Mouse (Mus musculus) layer of hippocampus, adult 9-11 months (tissue): ENCODE data around the gene Apoc3.

Source experiments
- DNase-seq: peaks from one replicate; pipeline ENCODE4 v3.0.0; 2022

Gene Apoc3

GRCm38 (mm10) chr9:46191644-46192043, 43.8 kb downstream of the Apoc3 start:
- no peak for DNase-seq

DNA sequence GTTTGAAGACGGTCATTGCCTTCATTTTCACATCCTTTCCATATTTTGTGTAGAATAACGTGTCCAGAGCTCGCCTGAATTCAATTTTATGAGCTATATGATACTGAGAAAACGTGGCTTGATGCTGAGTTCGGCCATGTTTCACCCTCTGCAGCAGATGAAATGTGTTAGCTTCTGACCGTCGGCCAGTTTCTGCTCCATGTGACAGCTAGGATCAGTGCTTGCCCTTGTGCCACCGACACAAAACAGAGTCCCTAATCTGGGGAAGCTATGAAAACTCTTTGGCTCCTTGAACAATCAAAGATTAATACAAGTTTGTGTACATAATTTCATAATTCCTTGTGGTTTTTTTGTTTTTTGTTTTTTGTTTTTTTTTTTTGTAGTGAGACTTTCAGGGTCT, 44.2 kb downstream of the Apoc3 start:
- no peak for DNase-seq

- DNase-seq: no peak
Observed at GRCm38 (mm10) chr9:46189381-46189780, 46.1 kb downstream of the Apoc3 start.

DNA sequence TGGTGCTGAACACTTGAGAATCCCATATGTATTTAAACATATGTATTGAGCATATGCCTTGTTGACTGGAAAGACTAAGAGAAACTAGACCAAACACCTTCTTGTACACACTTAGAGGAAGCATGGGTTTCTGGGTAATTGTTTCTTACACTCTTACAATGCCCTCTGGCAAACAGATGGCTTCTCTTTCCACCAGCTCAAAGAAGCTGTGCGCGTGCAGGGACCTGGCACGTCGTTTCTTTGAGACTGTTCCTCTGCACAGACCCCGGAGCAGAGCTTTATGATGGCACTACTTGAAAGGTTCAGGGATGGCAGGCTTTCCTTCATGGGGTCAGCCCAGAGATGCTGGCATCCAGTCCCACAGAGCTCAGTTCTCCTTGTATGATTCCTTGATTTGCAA, 46.5 kb downstream of the Apoc3 start:
- no peak for DNase-seq

GRCm38 (mm10) chr9:46188370-46188769, 47.1 kb downstream of the Apoc3 start:
- DNase-seq: no peak

DNA sequence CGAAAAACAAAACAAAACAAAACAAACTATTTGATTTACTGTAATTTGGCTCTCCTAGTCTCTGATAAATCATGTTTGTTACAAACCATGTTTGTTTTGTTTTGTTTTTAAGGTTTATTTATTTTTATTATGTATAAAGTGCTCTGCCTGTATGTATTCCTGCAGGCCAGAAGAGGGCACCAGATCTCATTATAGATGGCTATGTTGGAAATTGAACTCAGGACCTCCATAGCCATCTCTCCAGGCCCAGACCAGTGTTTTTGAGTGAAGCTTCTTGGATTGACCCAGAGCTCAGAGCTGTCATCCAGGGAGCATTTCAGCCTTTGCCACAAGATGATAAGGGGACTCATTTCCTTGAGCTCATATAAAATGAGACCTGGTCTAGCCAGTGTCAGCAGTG, 49.0 kb downstream of the Apoc3 start:
- no peak for DNase-seq

GRCm38 (mm10) chr9:46185191-46185590, 50.2 kb downstream of the Apoc3 start:
- DNase-seq: no peak

DNA sequence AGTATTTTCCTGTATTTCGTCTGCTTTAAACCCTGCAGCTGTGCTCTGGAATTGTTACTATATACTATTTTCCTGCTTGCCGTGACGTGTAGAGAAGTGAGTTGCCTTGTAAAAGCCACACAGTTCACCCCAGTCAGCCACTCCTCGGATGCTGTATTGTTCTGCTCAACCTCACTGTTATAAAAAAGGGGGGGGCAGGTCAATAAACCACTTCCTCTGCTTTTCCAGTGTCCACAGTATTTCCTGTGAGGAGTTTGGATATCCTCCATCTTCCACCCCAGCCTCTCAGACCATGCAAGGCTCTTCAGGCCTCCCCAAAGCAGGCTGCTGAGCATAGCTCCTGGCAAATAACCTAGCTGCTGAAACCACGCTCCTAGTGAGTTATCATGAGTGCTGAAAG, 50.9 kb downstream of the Apoc3 start:
- DNase-seq: no peak
